Mouse (Mus musculus) stomach, embryonic 16.5 days (tissue): ENCODE data around the gene Gm10961. TPM values are rescaled to one million over a fixed set of nuclear protein-coding genes. Genes with fewer than 3 reads are reported as not detected.
A peak's percentile ranks its signal among the peaks of the same experiment; 100 is the strongest.

Experiments
- ATAC-seq: fragments of 200-750 bp; cut with Nextera tagmentation; 2 replicates; pipeline ENCODE4 v1.8.0; 2017; ENCODE audit warnings: moderate number of reproducible peaks, moderate TSS enrichment; ENCODE audit not compliant: insufficient read depth, low FRiP score
- H3K27ac ChIP-seq: fragments of 300-500 bp; sonication (generic); 2 replicates; pipeline ENCODE4 v1.5.1; 2014; ENCODE audit warnings: low read length
- H3K27me3 ChIP-seq: fragments of 300-500 bp; sonication (generic); 2 replicates; pipeline ENCODE4 v1.6.1; 2014; ENCODE audit warnings: low read length, control low read depth, mixed read lengths; ENCODE audit not compliant: control insufficient read depth, insufficient read depth
- H3K36me3 ChIP-seq: fragments of 300-500 bp; sonication (generic); 2 replicates; pipeline ENCODE4 v1.6.1; 2014; ENCODE audit warnings: low read length; ENCODE audit not compliant: control insufficient read depth, insufficient read depth
- H3K4me1 ChIP-seq: fragments of 300-500 bp; sonication (generic); 2 replicates; pipeline ENCODE4 v1.6.1; 2014; ENCODE audit warnings: low read length, control low read depth, mixed read lengths; ENCODE audit not compliant: control insufficient read depth, insufficient read depth
- H3K4me2 ChIP-seq: fragments of 300-500 bp; sonication (generic); 2 replicates; pipeline ENCODE4 v1.6.1; 2014; ENCODE audit warnings: low read depth, low read length, mixed read lengths
- H3K4me3 ChIP-seq: fragments of 300-500 bp; sonication (generic); replicated peaks from 2 replicates; pipeline ENCODE4 v1.5.1; 2014; ENCODE audit warnings: mild to moderate bottlenecking, low read length
- H3K9ac ChIP-seq: fragments of 300-500 bp; sonication (generic); 2 replicates; pipeline ENCODE4 v1.6.1; 2014; ENCODE audit warnings: low read length
- H3K9me3 ChIP-seq: fragments of 300-500 bp; sonication (generic); replicated peaks from 2 replicates; pipeline ENCODE4 v1.6.1; 2016; ENCODE audit warnings: low read length, control low read depth; ENCODE audit not compliant: control insufficient read depth
- WGBS: fragments of 180-500 bp; shearing (Covaris S2); extraction: QIAGEN DNeasy Blood & Tissue Kit; methylation state at CpG from one replicate; pipeline ENCODE4 v1.1.7; 2014; 5-methylcytosine and 5-hydroxymethylcytosine counted together
- polyA plus RNA-seq: library from polyadenylated mRNA; unstranded; fragments of >200 nt; fragmentation: Nextera tagmentation; extraction: Ambion mirVana; gene quantifications from 2 replicates; pipeline ENCODE4 v1.2.1, GENCODE M21; 2015

Gene Gm10961
- polyA plus RNA-seq, 1 experiment from 2014 or later = not detected

GRCm38 (mm10) chr3:107595264-107595937 is 35.7 kb upstream of the Gm10961 start:
- Histone ChIP-seq H3K4me3 (peak overlapping the region; percentile 37), H3K4me1 (peaks cover 10% of the 10 kb centered on the region), H3K27me3 (peaks cover 86% of the 10 kb centered on the region), H3K27ac (no peak overlapping the region), H3K9me3 (no peaks in the 10 kb centered on the region), H3K9ac (peak overlapping the region; percentile 35), H3K4me2 (peak overlapping the region; percentile 62), H3K36me3 (no peaks in the 10 kb centered on the region)
- ATAC-seq = no peak
- under 1% methylated on average over 50 of the region's 50 CpGs for WGBS

DNA sequence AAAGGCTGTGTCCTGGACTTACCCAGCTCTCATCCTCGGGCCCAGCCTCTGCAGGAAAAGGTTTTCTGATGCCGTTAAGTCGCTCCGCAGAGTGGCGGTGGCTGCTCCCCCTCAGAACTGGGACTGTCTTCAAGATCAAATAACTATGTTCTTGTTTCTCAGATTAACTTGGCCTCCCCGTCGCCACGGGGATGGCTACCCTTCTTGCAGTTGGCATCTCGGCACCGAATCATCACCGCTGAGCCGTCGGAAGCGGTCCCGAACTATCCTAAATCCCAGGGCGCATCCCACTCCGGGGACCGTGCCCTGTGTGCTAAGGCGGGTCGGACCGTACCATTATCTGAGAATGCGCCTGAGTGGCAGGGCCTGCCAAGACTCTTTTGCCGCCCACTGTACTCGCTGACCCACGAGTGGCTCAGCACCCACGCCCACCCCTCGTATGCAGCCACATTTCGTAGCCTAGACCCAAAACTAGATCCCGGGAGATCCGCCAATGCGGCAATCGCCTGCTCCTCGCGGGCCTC is 35.1 kb upstream of the Gm10961 start:
- Histone ChIP-seq H3K27ac (no peak overlapping the region), H3K4me1 (peaks cover 10% of the 10 kb centered on the region), H3K9me3 (no peaks in the 10 kb centered on the region), H3K4me3 (peak overlapping the region; percentile 37; the same call in 1 of the 2 replicates), H3K36me3 (no peaks in the 10 kb centered on the region), H3K4me2 (no peak overlapping the region), H3K27me3 (peaks cover 87% of the 10 kb centered on the region), H3K9ac (no peak overlapping the region)
- no peak for ATAC-seq
- WGBS = 2% methylated on average over 34 of the region's 34 CpGs

DNA sequence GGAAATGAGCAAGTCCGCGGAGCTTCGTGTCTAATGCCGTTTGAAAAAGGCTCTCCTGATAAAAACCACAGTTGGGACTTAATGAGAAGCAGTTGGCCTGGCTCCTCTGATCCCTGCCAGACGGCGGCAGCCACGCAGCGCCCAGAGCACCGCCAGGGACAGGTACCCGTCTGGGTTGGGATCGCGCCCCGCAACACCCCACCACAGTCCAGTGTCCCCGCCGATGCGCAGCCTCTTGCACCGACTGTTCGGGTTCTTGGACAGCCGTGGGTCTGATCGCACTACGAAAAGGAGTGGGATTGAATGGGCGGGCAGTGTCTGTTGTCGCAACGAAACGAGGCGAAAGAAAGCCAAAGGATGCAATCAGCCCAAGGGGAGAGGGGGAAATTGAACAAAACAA is 34.6 kb upstream of the Gm10961 start:
- Histone ChIP-seq H3K27me3 (peaks cover 87% of the 10 kb centered on the region), H3K4me2 (no peak overlapping the region), H3K4me3 (no peak overlapping the region), H3K36me3 (no peaks in the 10 kb centered on the region), H3K9me3 (no peaks in the 10 kb centered on the region), H3K4me1 (peaks cover 10% of the 10 kb centered on the region), H3K9ac (no peak overlapping the region), H3K27ac (no peak overlapping the region)
- under 1% methylated on average over 26 of the region's 26 CpGs for WGBS
- ATAC-seq = no peak

DNA sequence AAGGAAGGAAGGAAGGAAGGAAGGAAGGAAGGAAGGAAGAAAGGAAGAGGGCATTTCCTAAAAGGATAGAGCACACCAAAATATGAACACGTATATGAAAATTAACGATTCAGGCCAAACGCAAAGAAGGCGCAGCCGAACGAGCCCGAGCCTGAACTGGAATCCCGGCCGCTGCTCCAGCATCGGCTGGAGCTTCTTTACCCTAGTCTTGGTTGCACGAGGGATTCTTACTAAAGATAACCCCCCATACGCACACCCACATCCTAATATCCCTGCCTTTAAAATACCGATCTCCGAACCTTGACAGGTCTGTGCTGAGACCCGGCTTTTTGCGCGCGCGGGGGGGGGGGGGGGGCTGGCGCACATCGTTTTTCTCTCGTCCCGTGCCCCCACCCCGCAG is 34.0 kb upstream of the Gm10961 start:
- no peak for ATAC-seq
- Histone ChIP-seq H3K4me2 (no peak overlapping the region), H3K27ac (no peak overlapping the region), H3K4me3 (no peak overlapping the region), H3K4me1 (peaks cover 10% of the 10 kb centered on the region), H3K27me3 (peaks cover 87% of the 10 kb centered on the region), H3K36me3 (no peaks in the 10 kb centered on the region), H3K9me3 (no peaks in the 10 kb centered on the region), H3K9ac (no peak overlapping the region)
- WGBS = 4% methylated on average over 23 of the region's 24 CpGs

- H3K4me1 ChIP-seq = peaks cover 10% of the 10 kb centered on the region
- no peak overlapping the region for H3K4me2 ChIP-seq
- 11% methylated on average over 22 of the region's 22 CpGs for WGBS
- ATAC-seq = no peak
- no peaks in the 10 kb centered on the region for H3K36me3 ChIP-seq
- H3K27ac ChIP-seq = no peak overlapping the region
- H3K4me3 ChIP-seq = no peak overlapping the region
- no peaks in the 10 kb centered on the region for H3K9me3 ChIP-seq
- H3K27me3 ChIP-seq = peaks cover 80% of the 10 kb centered on the region
- no peak overlapping the region for H3K9ac ChIP-seq
These were observed 33.3 kb upstream of the Gm10961 start for GRCm38 (mm10) chr3:107597586-107598389.

GRCm38 (mm10) chr3:107600127-107600526 is 31.0 kb upstream of the Gm10961 start:
- Histone ChIP-seq H3K36me3 (no peaks in the 10 kb centered on the region), H3K9ac (no peak overlapping the region), H3K4me2 (no peak overlapping the region), H3K4me3 (no peak overlapping the region), H3K9me3 (no peaks in the 10 kb centered on the region), H3K27ac (no peak overlapping the region), H3K27me3 (peaks cover 57% of the 10 kb centered on the region), H3K4me1 (peaks cover 6% of the 10 kb centered on the region)
- 44% methylated on average over 6 of the region's 6 CpGs for WGBS
- no peak for ATAC-seq

- Histone ChIP-seq H3K9me3 (no peaks in the 10 kb centered on the region), H3K4me2 (no peak overlapping the region), H3K9ac (no peak overlapping the region), H3K4me1 (no peaks in the 10 kb centered on the region), H3K27me3 (peaks cover 12% of the 10 kb centered on the region), H3K27ac (no peak overlapping the region), H3K4me3 (no peak overlapping the region), H3K36me3 (no peaks in the 10 kb centered on the region)
- 9% methylated on average over 4 of the region's 4 CpGs for WGBS
- ATAC-seq = no peak
These were observed 25.8 kb upstream of the Gm10961 start for GRCm38 (mm10) chr3:107605304-107605703.

DNA sequence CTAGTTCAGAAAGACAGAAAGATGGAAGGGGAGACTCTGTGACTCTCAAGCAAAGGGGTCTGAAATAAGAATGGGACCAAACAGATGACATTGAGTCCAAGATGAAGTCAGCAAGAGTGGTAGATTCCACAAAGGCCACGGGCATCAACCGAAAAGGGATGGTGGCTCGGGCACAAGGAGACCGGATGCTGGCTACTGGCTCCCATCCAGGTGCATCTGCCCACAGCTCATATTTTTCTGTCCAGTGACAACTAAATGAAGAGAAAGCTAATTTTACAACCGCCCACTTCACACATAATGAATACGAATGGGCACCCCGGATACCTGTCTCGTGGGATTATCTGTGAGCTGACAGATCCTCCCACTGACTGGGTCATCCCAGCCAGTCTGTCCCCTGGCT is 23.9 kb upstream of the Gm10961 start:
- 79% methylated on average over 8 of the region's 8 CpGs for WGBS
- H3K4me1 ChIP-seq = no peaks in the 10 kb centered on the region
- ATAC-seq = no peak

DNA sequence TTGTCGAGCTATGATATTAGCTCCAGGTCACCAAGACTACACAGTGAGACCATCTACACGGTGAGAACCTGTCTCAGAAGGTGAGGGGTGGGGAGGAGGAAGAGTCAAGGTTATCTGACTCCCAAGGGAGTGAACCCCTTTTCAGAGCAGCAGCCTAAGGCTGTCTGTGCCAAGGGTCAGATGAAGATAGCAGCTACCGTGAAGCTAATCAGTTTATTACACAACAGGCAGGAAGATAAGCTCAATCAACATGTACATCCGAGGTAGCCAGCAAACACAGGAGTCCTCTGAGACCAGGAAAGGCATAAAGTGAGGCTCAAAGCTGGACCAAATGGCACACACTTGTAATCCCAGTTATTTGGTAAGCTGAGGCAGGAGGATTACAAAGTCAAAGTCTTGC is 22.3 kb upstream of the Gm10961 start:
- 47% methylated on average over 4 of the region's 4 CpGs for WGBS
- Histone ChIP-seq H3K27me3 (no peaks in the 10 kb centered on the region), H3K4me1 (no peaks in the 10 kb centered on the region), H3K9me3 (no peaks in the 10 kb centered on the region), H3K4me3 (no peak overlapping the region), H3K27ac (no peak overlapping the region), H3K4me2 (no peak overlapping the region), H3K9ac (no peak overlapping the region), H3K36me3 (no peaks in the 10 kb centered on the region)
- no peak for ATAC-seq

More for the DNA sequence above, 23.9 kb upstream of the Gm10961 start:
- Histone ChIP-seq H3K27ac (no peak overlapping the region), H3K4me2 (no peak overlapping the region), H3K36me3 (no peaks in the 10 kb centered on the region), H3K9me3 (no peaks in the 10 kb centered on the region), H3K9ac (no peak overlapping the region), H3K27me3 (no peaks in the 10 kb centered on the region), H3K4me3 (no peak overlapping the region)
